Mouse (Mus musculus) spleen, adult 2 months (tissue): ENCODE data around the gene Mdm4.

ENCODE experiments used
- CTCF ChIP-seq: fragments of 200-500 bp; IDR thresholded peaks from 2 replicates; pipeline ENCODE4 v1.5.1; 2011; ENCODE audit warnings: mild to moderate bottlenecking, inconsistent platforms; ENCODE audit not compliant: insufficient read depth, insufficient read length, insufficient replicate concordance; ENCODE audit errors: extremely low read depth
- POLR2A ChIP-seq: fragments of 200-500 bp; IDR thresholded peaks from 2 replicates; pipeline ENCODE4 v1.6.1; 2011; ENCODE audit warnings: low read depth, low read length, inconsistent platforms

- TF ChIP-seq CTCF (no peak), POLR2A (no peak)
Measured at GRCm38 (mm10) chr1:133021391-133021790, 9.0 kb downstream of the Mdm4 start.
